Mouse (Mus musculus) layer of hippocampus, adult 2 months (tissue): ENCODE data around the gene Lgi1. TPM values are rescaled to one million over a fixed set of nuclear protein-coding genes. Genes with fewer than 3 reads are reported as not detected.

Experiments
- DNase-seq, 2 experiments: peaks; one replicate each; pipeline ENCODE4 v3.0.0; 2022; ENCODE audit warnings: low spot score in 2 of 2
- H3K27ac ChIP-seq: fragments of 200-600 bp; 2 replicates; pipeline ENCODE4 v1.8.1; 2022
- H3K4me3 ChIP-seq: fragments of 200-600 bp; 2 replicates; pipeline ENCODE4 v1.8.1; 2022; ENCODE audit warnings: mild to moderate bottlenecking
- CTCF ChIP-seq: fragments of 200-600 bp; conservative IDR thresholded peaks from 2 replicates; pipeline ENCODE4 v1.8.1; 2022; ENCODE audit warnings: antibody characterized with exemption, mild to moderate bottlenecking, moderate library complexity
- long read RNA-seq, 2 experiments: library from polyadenylated mRNA; stranded (forward); transcript quantifications; one replicate each; pipeline ENCODE4 v2.0.0; 2021; ENCODE audit warnings: borderline mapping rate in 2 of 2
- total RNA-seq, 2 experiments: library from RNA; stranded (reverse); gene quantifications; 2 replicates each; pipeline ENCODE4 v1.2.3; 2021

Gene Lgi1
- 100 to 1,000 TPM; 196 to 209 TPM for total RNA-seq
- long read RNA-seq, experiment 1, full-length matches to known transcripts = 83 of 130 reads
- long read RNA-seq, experiment 1, partial matches to known transcripts = 24 of 130 reads
- long read RNA-seq, experiment 1, other reads (novel, unspliced or antisense) = 23 of 130 reads
- long read RNA-seq, experiment 2, full-length matches to known transcripts = 175 of 236 reads
- long read RNA-seq, experiment 2, partial matches to known transcripts = 29 of 236 reads
- long read RNA-seq, experiment 2, other reads (novel, unspliced or antisense) = 32 of 236 reads

GRCm38 (mm10) chr19:38264505-38265500, at the start of gene Lgi1:
Gene Lgi1 (plus strand): TSS chr19:38264536.
- TF ChIP-seq CTCF = no peak
- H3K27ac ChIP-seq = peak within 1 kb of the TSS; percentile 98
- peak within 1 kb of the TSS; percentile 81 for H3K4me3 ChIP-seq
- no peak for DNase-seq

GRCm38 (mm10) chr19:38217696-38218095, 46.6 kb upstream of the Lgi1 start:
- Histone ChIP-seq H3K4me3 (no peak overlapping the region), H3K27ac (no peak overlapping the region)
- TF ChIP-seq CTCF = no peak
- DNase-seq = no peak

- no peak for DNase-seq
These were observed 40.9 kb upstream of the Lgi1 start for GRCm38 (mm10) chr19:38223356-38223904.

GRCm38 (mm10) chr19:38223905-38224684, 40.2 kb upstream of the Lgi1 start, which contains the start of gene Fra10ac1:
Gene Fra10ac1 (minus strand): TSS chr19:38224156.
- peak within 1 kb of the TSS; percentile 92 for H3K27ac ChIP-seq
- peak; percentile 93 to 95 for DNase-seq
- TF ChIP-seq CTCF = peak; percentile 79

More at GRCm38 (mm10) chr19:38223356-38223904, 40.9 kb upstream of the Lgi1 start:
- no peak for TF ChIP-seq CTCF
- peak overlapping the region; percentile 74 for H3K4me3 ChIP-seq
- H3K27ac ChIP-seq = peak overlapping the region; percentile 92

GRCm38 (mm10) chr19:38224685-38225060, 39.7 kb upstream of the Lgi1 start:
- peak overlapping the region; percentile 92 for H3K27ac ChIP-seq
- DNase-seq = peak; percentile 42 to 57
- no peak for TF ChIP-seq CTCF
- H3K4me3 ChIP-seq = peak overlapping the region; percentile 74

More at GRCm38 (mm10) chr19:38223905-38224684, 40.2 kb upstream of the Lgi1 start, which contains the start of gene Fra10ac1:
- peak within 1 kb of the TSS; percentile 74 for H3K4me3 ChIP-seq

- no peak overlapping the region for H3K27ac ChIP-seq
- DNase-seq = no peak
- peak; percentile 58 for TF ChIP-seq CTCF
- no peak overlapping the region for H3K4me3 ChIP-seq
These were observed 35.6 kb upstream of the Lgi1 start for GRCm38 (mm10) chr19:38228699-38229098.

GRCm38 (mm10) chr19:38232087-38232486, 32.2 kb upstream of the Lgi1 start:
- no peak for DNase-seq
- no peak for TF ChIP-seq CTCF
- Histone ChIP-seq H3K27ac (no peak overlapping the region), H3K4me3 (no peak overlapping the region)

GRCm38 (mm10) chr19:38232516-38232915, 31.8 kb upstream of the Lgi1 start:
- H3K27ac ChIP-seq = no peak overlapping the region
- TF ChIP-seq CTCF = no peak
- no peak for DNase-seq

GRCm38 (mm10) chr19:38236526-38236925, 27.8 kb upstream of the Lgi1 start:
- TF ChIP-seq CTCF = no peak
- no peak for DNase-seq

More at GRCm38 (mm10) chr19:38232516-38232915, 31.8 kb upstream of the Lgi1 start:
- H3K4me3 ChIP-seq = no peak overlapping the region

GRCm38 (mm10) chr19:38237834-38238212, 26.5 kb upstream of the Lgi1 start:
- Histone ChIP-seq H3K4me3 (no peak overlapping the region), H3K27ac (peak overlapping the region; percentile 87)
- DNase-seq = no peak
- no peak for TF ChIP-seq CTCF

More at GRCm38 (mm10) chr19:38236526-38236925, 27.8 kb upstream of the Lgi1 start:
- Histone ChIP-seq H3K4me3 (no peak overlapping the region), H3K27ac (no peak overlapping the region)

GRCm38 (mm10) chr19:38238213-38238951, 26.0 kb upstream of the Lgi1 start:
- no peak overlapping the region for H3K4me3 ChIP-seq
- no peak for TF ChIP-seq CTCF
- H3K27ac ChIP-seq = peak overlapping the region; percentile 87
- peak; percentile 72 to 79 for DNase-seq
